Mouse (Mus musculus) inflammation-experienced regulatory T-cells, adult 6 months (primary cell): ENCODE results near the gene Dscaml1. TPM values are rescaled to one million over a fixed set of nuclear protein-coding genes. Genes with fewer than 3 reads are reported as not detected.

Source experiments
- ATAC-seq: one replicate; pipeline ENCODE4 v1.8.0; 2017
- polyA plus RNA-seq, 3 experiments: library from polyadenylated mRNA; unstranded; fragments of 100-300 nt; shearing (Covaris generic); gene quantifications; one replicate each; pipeline ENCODE4 v1.2.1; 2017

Dscaml1 gene
- not detected for polyA plus RNA-seq

- no peak for ATAC-seq
These were observed at the start of gene Dscaml1 for GRCm38 (mm10) chr9:45426456-45426855. TSS of gene Dscaml1 (plus strand) at chr9:45426628.

DNA sequence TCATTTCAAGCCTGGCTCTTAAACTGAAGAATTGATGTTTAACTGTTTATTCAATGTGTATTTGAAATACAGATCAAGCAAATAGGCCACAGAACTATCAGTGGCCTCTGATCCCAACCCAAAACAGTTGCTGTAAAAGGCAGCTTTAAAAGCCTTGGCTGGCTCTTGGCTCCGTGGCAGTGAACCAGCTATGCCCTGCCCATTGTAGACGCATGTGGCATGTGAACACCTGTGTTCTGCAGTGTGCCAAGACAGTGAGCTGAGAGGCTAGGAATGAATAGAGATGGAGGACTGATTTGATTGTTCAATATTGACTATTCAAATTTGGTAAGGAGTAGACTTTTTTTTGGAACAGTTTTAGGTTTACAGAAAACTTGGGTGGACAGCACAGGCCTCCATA is 49.5 kb upstream of the Dscaml1 start:
- no peak for ATAC-seq

GRCm38 (mm10) chr9:45380411-45381251 is 45.8 kb upstream of the Dscaml1 start:
- no peak for ATAC-seq

DNA sequence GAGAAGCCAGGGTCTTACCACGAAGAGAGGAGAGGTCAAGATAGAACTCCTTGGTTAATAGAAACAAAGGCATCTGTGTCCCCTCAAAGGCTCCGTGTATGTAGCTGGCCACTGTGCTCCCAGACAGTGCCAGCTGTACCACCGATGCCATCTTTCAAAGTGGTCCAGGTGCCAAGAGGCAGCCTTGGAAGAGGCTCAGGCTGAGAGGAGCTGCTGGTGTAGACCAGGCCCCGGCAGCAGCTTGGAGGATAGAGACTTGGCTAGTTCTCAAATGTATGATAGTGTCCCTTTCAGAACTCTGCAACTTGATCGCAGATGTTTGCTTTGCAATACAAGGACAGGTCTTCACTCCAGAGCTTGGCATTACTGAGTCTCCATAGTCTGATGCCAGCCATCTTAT is 44.1 kb upstream of the Dscaml1 start:
- no peak for ATAC-seq

GRCm38 (mm10) chr9:45382834-45383233 is 43.6 kb upstream of the Dscaml1 start:
- no peak for ATAC-seq

DNA sequence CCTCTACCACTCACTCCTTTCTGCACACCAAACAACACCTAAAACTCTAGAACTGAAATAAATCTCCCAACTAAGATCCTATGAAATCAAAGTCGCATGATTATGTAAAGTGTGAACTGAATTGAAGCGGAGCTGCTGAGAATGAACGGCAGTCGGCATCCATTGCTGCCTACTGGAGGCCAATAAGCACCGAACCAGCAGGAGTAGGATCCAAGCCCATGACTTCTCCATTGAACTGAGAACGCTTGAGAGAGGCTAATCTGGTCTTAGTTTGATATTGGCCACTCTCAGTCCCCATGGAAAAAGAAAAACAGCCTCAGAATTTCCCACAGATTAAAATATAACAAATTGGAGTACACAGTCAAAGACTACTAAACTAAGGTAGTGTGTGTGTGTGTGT is 42.5 kb upstream of the Dscaml1 start:
- ATAC-seq: no peak

- ATAC-seq: no peak
These were observed 39.7 kb upstream of the Dscaml1 start for GRCm38 (mm10) chr9:45386698-45387097.

DNA sequence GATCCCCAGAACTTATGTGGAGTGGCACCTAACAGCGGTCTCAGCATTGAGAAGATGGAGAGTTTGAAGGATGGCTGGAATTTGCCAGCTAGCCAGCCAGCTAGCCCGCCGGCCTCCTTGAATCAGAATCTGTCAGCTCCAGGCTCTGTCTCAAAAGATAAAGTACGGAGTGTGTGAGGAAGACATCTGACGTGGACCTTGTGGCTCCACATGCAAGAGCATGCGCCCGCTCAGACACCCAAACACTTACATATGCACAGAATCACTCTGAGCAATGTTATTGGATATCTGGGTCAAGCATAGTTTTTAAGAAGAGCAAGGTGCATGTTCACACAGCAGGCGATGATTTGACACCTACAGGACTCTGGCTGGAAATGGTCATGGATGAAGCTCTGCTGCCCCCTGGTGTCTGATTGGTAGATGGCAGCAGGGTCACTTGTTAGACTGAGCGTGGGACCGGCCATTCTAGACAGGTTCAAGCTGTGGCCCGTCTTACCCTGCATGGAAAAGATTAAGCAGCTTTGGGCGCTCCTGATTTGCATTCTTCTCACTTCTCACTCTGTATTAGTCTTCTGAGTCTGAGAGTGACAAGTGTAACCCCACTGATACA is 37.9 kb upstream of the Dscaml1 start:
- peak; percentile 81 for ATAC-seq

DNA sequence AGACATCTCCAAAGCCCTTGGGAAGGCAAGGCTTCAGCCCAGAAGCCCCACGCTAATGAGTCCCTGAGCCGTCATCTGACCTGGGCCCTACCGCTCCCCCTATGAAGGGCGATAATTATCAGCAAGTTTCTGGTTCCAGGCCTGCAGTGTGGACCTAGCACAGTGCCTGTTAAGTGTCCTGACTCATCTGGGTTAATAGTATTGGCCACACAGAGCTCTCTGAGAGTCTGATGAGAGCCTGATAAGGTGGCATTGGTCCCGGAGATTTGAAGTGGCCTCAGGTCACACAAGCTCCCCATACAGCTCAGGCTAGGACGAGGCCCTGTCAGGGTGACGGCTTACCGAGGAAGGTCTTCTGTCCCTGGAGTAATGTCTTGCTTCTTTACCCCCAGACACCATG is 36.8 kb upstream of the Dscaml1 start:
- ATAC-seq: no peak

DNA sequence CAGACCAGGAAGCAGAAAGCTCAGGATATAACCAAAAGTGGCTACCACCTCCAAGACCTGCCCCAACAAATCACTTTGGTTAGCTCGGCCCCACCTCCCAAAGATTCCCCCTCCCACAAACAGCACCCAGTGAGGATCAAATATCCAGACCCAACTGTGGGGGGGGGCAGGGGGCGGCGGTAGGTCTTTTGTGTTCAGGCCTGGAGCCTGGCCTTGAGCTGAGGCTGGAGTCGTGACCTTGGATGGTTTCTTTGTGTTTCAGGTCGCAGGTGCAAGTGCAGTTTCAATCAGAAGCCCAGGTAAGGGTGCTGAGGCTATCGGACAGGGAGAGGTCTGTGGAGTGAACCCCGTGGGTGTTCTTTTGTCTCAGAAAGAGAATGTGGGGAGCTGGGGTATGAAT is 35.1 kb upstream of the Dscaml1 start:
- no peak for ATAC-seq

DNA sequence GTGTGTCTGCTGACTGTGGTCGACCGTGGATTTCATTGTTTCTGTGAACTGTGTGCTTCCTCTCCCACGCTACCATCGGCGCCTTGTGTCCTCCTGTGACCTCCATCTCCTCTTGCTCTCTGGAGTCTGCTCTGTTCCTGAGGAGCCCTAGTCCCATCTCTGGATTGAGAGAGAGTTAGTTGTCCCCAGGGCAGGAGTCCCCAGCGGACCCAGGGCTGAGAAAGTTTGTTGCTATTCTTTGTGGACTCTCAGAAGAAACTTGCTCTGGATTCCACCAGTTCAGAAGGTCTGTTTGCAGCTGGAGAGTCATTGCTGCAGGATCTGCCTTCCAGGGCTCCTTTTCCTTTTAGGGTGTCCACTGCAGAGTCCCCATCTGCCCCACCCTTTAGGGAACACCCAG is 31.2 kb upstream of the Dscaml1 start:
- no peak for ATAC-seq

DNA sequence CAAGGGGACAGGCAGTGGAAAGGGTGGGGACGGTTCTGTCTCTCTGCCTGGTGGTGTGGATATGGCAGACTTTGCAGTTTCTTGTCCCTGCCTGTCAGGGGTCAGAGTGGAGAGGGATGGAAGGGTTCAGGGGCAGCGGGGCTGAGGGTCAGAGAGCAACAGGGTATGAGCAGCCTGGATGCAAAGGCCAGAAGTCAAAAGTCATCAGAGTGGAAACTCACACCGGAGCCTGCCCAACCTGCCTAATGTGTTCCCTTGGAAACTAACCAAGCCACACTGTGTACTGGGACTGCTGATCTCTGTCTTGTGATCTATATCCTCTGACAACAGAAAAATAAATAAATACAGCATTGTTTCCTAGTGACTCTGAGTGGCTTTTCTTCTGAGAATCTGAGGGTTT is 30.6 kb upstream of the Dscaml1 start:
- ATAC-seq: no peak

DNA sequence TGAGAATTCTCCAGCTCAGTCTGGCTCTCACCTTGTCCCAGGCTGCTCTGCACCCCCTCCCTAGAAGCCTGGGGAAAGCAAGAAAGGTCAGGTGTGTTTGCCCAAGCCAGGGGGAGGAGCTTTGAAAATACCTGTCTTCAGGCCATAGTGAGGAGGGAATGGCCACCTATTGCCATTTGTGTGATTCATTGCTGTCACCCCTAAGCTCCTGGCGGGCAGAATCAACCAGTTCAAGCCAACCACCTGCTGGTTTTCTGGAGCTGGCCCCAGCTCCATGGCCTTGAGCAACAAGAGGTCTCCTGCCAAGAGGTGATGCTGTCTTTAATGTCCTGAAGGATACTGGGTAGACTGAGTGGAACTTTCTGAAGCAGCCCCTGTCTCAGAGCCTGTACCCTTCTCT is 28.1 kb upstream of the Dscaml1 start:
- no peak for ATAC-seq

DNA sequence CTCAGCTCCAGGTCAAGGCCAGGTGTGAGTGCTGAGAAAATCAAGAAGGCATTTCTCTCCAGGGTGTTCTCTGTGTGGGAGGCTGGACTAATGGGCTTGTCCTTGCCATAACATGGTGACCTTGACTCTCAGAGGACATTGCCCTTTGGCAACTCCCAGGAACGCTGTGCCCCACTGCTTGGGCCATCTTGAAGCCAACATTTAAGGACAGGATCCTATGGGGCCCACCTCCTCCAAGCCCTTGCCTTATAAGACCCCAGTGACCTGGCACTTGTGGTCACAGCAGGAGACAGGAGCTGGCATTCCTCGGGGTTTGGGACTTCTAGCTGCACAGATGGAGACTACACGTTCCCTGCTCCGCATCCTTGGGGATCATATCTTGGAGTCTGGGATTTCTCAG is 27.0 kb upstream of the Dscaml1 start, which contains the start of gene Fxyd2:
Gene Fxyd2 (plus strand): TSS at position 236 of the 400 bp plus-strand sequence.
- ATAC-seq: no peak

- no peak for ATAC-seq
These were observed 24.6 kb upstream of the Dscaml1 start for GRCm38 (mm10) chr9:45401851-45402250.

- ATAC-seq: no peak
These were observed 23.5 kb upstream of the Dscaml1 start for GRCm38 (mm10) chr9:45402957-45403356.

GRCm38 (mm10) chr9:45405694-45406093 is 20.7 kb upstream of the Dscaml1 start:
- no peak for ATAC-seq

DNA sequence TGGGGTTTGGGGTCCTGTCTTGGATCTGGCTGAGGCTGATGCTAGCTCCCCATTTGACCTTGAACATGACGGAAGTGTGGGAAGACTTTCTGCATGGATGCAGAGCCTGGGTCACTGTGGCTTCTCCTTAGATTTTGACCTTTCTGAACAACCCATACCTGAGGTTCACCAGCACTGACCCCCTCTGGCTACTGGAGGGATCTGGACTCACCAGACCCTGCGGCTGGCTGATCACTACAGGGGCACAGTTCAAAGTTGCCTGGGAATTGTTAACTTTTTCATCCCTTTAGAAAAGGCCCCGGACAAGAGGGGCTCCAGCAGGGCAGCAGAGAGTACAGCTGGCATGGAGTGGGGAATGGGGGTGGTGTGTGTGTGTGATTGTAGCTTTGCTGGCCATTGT is 19.6 kb upstream of the Dscaml1 start:
- no peak for ATAC-seq

GRCm38 (mm10) chr9:45407706-45408675 is 18.4 kb upstream of the Dscaml1 start:
- no peak for ATAC-seq

- ATAC-seq: no peak
These were observed 16.2 kb upstream of the Dscaml1 start for GRCm38 (mm10) chr9:45410193-45410592.

DNA sequence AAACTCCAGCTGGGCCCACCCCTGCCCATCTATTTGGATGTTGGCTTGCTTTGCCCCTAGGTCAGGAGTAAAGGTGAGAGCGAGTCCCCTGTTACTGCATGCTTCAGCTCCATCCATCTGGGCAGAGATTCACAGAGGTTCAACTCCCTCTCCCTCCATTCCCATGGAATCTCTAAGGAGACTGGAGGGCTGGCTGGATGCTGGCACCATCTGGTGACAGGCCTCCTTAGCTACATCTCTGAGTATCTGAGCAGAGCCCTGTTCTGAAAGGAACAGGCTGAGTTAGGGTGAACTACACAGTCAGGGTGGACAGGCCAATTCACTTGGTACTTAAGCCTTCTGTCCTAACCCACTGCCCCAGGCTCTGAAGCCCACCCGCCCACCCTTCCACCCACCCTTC is 15.8 kb upstream of the Dscaml1 start:
- ATAC-seq: no peak

DNA sequence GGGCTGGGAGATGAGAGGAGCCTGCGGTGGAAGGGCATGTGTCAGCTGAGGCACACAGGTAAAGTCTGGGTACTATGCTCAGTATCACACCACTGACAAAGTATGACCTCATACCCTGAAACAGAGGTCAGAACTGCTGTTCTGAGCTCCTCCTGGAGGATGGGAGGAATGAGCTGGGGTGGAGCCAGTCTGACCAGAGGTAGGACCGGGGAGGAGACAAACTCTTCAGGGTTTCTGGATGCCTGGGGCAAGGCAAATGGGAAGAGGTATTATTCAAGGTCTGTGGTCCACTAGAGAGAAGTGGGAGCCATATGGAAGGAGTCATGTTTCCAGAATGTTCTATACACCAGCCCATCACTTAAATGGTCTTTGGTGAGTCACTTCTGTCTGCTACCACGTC is 15.3 kb upstream of the Dscaml1 start:
- ATAC-seq: no peak

- ATAC-seq: peak; percentile 47
These were observed 14.6 kb upstream of the Dscaml1 start for GRCm38 (mm10) chr9:45411803-45412202.
